ENCODE assay signal across 8 mouse cellular contexts in the genomic region with DNA sequence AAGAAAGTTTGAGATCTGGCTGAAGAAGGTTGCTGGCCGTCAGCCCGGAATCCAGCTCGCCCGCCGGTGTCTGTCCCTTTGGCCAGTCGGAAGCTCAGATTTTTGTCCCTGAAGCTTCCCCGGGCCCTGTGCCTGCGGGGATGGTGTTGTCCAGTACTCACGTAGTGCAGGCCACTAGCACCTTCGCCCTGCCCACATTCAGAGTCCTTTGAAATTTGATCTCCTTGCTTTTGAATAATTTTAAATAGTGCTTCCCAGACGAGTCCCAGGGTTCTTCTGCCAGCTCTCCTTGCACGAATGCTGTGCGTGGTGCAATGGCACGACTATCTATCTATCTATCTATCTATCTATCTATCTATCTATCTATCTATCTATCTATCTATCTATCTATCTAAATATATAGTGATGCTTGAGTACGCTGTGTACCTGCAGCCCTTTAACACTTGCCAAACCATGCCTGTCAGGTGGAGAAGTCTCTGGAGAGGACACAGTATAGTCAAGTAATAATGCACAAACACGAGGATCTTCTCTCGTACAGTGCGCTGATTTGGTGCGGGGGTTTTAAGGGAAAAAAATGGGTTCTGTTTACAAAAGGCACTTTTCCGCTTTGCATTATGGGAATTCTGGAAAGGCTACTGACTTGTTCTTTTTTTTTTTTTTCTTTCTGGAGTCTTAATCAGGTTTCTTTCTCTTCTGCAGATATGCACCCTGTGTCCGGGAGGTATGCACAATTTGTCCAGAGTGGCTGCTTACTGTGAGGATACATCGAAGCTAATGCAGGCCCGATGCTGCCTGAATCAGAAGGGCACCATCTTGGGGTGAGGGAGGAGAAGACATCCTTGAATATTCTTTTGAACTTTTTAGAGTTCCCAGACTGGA. TPM values are rescaled to one million over a fixed set of nuclear protein-coding genes. Genes with fewer than 3 reads are reported as not detected.
DNase-seq lines count a peak whose midpoint lies in the region; ATAC-seq lines count a peak whose summit lies in the region.

A gene (minus strand): TSS at position 162 of the 879 bp plus-strand sequence.

- peak within 1 kb of the TSS; percentile 93 for H3K27ac ChIP-seq in forebrain, embryonic 16.5 days (ENCODE audit: low read length)

- peak; percentile 36 for DNase-seq in gastrocnemius, adult 18-20 months (ENCODE audit: low spot score)
- DNase-seq in gastrocnemius, postnatal 36 days: no peak
- peak; percentile 51 for DNase-seq in cerebellum, adult 11-12 months
- peak; percentile 46 for DNase-seq in hindlimb bud, embryonic 11.5 days (ENCODE audit: extremely low spot score, low read depth, low spot score)
- peak in 1 of 2 experiments; percentile 40 for DNase-seq in left cerebral cortex, adult 8-10 months (ENCODE audit: low spot score in 2 of 2)
- peak; percentile 59 to 64 for DNase-seq in right cerebral cortex, postnatal 10 days (ENCODE audit: low spot score in 2 of 2)

- H3K4me2 ChIP-seq in forebrain, embryonic 16.5 days (ENCODE audit: low read length): peak within 1 kb of the TSS; percentile 84

- WGBS in forebrain, embryonic 16.5 days: under 1% methylated on average over 23 of the region's 23 CpGs

- ATAC-seq in forebrain, embryonic 16.5 days: peak; percentile 35
- ATAC-seq in megakaryocyte, adult 5-6 weeks (ENCODE audit: poor library complexity, severe bottlenecking): peak; percentile 14; the same call in 1 of the 2 replicates

- H3K4me1 ChIP-seq in forebrain, embryonic 16.5 days (replicated peaks; ENCODE audit: control insufficient read depth, insufficient read depth, low read length): peaks cover 16% of the 10 kb centered on the region

- no peaks in the 10 kb centered on the region for H3K9me3 ChIP-seq in forebrain, embryonic 16.5 days (ENCODE audit: control insufficient read depth, low read length)

- no peaks in the 10 kb centered on the region for H3K27me3 ChIP-seq in forebrain, embryonic 16.5 days (replicated peaks; ENCODE audit: control insufficient read depth, insufficient read depth, low read length)

- no peaks in the 10 kb centered on the region for H3K36me3 ChIP-seq in forebrain, embryonic 16.5 days (ENCODE audit: control insufficient read depth, insufficient read depth)

- intact Hi-C loops in gastrocnemius, postnatal 36 days (cut with DNase I): no loop called here

- peak within 1 kb of the TSS; percentile 90 for H3K4me3 ChIP-seq in forebrain, embryonic 16.5 days (replicated peaks; ENCODE audit: low read length)

- H3K9ac ChIP-seq in forebrain, embryonic 16.5 days (replicated peaks; ENCODE audit: low read depth, low read length): peak within 1 kb of the TSS; percentile 91

RNA-seq across cellular contexts. Expression of the gene that starts here (rescaled TPM):
- total RNA-seq in gastrocnemius, adult 18-20 months (2021): 1 to 10 TPM; 4.3 to 5.7 TPM
- total RNA-seq in gastrocnemius, postnatal 36 days (2021): 1 to 10 TPM; 2.5 to 3.8 TPM
- polyA plus RNA-seq in forebrain, embryonic 16.5 days (2015; fragmentation: Nextera tagmentation; extraction: Ambion mirVana): 15.7 and 18.2 TPM in 2 replicates
- total RNA-seq in left cerebral cortex, adult 8-10 months (2022): 10 to 100 TPM; 16.1 to 22.2 (median 20.6) TPM
- 0.41 and 2.0 TPM in 2 replicates for total RNA-seq in megakaryocyte, adult 5-6 weeks (2015)
- 1.3 and 1.4 TPM in 2 replicates for total RNA-seq in megakaryocyte, adult 5-6 weeks (2017)

Comparison
In these comparisons a context has a peak if more than half of its experiments do, and no peak if none do; other contexts are left out.
1. DNase-seq: peak in gastrocnemius, adult 18-20 months (single experiment), cerebellum, adult 11-12 months (single experiment), hindlimb bud, embryonic 11.5 days (single experiment) and right cerebral cortex, postnatal 10 days (2 of 2); none in gastrocnemius, postnatal 36 days (0 of 2).